In the genomic region with DNA sequence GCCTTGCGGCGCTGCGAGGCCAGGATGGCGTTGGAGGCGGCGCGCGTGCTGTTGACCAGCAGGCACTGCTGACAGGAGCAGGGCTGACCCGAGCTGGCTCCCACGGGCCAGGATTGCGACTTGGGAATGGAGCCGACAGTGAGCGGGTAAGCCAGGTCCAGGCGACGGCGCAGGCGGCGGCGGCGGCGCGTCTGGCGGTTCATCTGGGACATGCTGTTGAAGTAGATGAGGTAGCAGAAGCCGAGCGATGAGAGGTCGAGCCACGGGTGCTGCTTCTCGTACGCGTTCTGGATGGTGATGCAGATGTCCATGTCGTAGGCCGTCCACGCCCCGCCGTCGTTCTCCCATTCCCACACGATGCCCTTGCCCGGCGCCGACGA, we compare ENCODE assay signal across 8 mouse cellular contexts. TPM values are rescaled to one million over a fixed set of nuclear protein-coding genes. Genes with fewer than 3 reads are reported as not detected.
A peak's percentile ranks its signal among the peaks of the same experiment; 100 is the strongest.
DNase-seq lines count a peak whose midpoint lies in the region; ATAC-seq lines count a peak whose summit lies in the region.

No protein-coding gene starts in this region.

- H3K4me3 ChIP-seq in heart, embryonic 13.5 days = peak overlapping the region; percentile 37
- peak overlapping the region; percentile 15; the same call in 1 of the 2 replicates for H3K4me3 ChIP-seq in neural tube, embryonic 12.5 days
- H3K4me3 ChIP-seq in forebrain, embryonic 12.5 days (replicated peaks) = peak overlapping the region; percentile 19; the same call in 1 of the 2 replicates
- H3K4me3 ChIP-seq in neural tube, embryonic 13.5 days = no peak overlapping the region

- ATAC-seq in heart, embryonic 13.5 days (ENCODE audit: extremely low read depth, insufficient number of reproducible peaks, low FRiP score, low TSS enrichment) = no peak
- no peak for ATAC-seq in neural tube, embryonic 12.5 days (ENCODE audit: low FRiP score, low read depth)
- ATAC-seq in forebrain, embryonic 12.5 days (ENCODE audit: low FRiP score) = no peak
- no peak for ATAC-seq in neural tube, embryonic 13.5 days (ENCODE audit: low read depth)

- no peaks in the 10 kb centered on the region for H3K9me3 ChIP-seq in heart, embryonic 13.5 days
- no peaks in the 10 kb centered on the region for H3K9me3 ChIP-seq in neural tube, embryonic 12.5 days
- H3K9me3 ChIP-seq in forebrain, embryonic 12.5 days = no peaks in the 10 kb centered on the region
- H3K9me3 ChIP-seq in neural tube, embryonic 13.5 days = no peaks in the 10 kb centered on the region

- H3K36me3 ChIP-seq in heart, embryonic 13.5 days = no peaks in the 10 kb centered on the region
- peaks cover 11% of the 10 kb centered on the region; the same call in 1 of the 2 replicates for H3K36me3 ChIP-seq in neural tube, embryonic 12.5 days
- H3K36me3 ChIP-seq in forebrain, embryonic 12.5 days (replicated peaks) = peaks cover 3% of the 10 kb centered on the region; the same call in 1 of the 2 replicates
- peaks cover 45% of the 10 kb centered on the region for H3K36me3 ChIP-seq in neural tube, embryonic 13.5 days

- H3K27ac ChIP-seq in heart, embryonic 13.5 days (replicated peaks) = no peak overlapping the region
- no peak overlapping the region for H3K27ac ChIP-seq in neural tube, embryonic 12.5 days
- no peak overlapping the region for H3K27ac ChIP-seq in forebrain, embryonic 12.5 days
- H3K27ac ChIP-seq in neural tube, embryonic 13.5 days (replicated peaks) = no peak overlapping the region

- no peak for DNase-seq in heart, postnatal 36 days
- no peak for DNase-seq in neural tube, embryonic 10.5 days (ENCODE audit: extremely low spot score, low spot score)
- no peak for DNase-seq in thymus, postnatal 14 days
- DNase-seq in adrenal gland, adult (ENCODE audit: inconsistent age in 2 of 2, low spot score in 1 of 2) = no peak

- WGBS in heart, embryonic 13.5 days = 3% methylated on average over 41 of the region's 41 CpGs
- WGBS in neural tube, embryonic 12.5 days = 2% methylated on average over 41 of the region's 41 CpGs
- WGBS in forebrain, embryonic 12.5 days = 2% methylated on average over 41 of the region's 41 CpGs
- WGBS in neural tube, embryonic 13.5 days = 5% methylated on average over 41 of the region's 41 CpGs

- peaks cover 99% of the 10 kb centered on the region for H3K27me3 ChIP-seq in heart, embryonic 13.5 days (replicated peaks)
- peaks cover 74% of the 10 kb centered on the region for H3K27me3 ChIP-seq in neural tube, embryonic 12.5 days (replicated peaks)
- H3K27me3 ChIP-seq in forebrain, embryonic 12.5 days = peaks cover 79% of the 10 kb centered on the region
- H3K27me3 ChIP-seq in neural tube, embryonic 13.5 days = peaks cover 83% of the 10 kb centered on the region

- intact Hi-C loops in heart, postnatal 36 days (cut with DNase I) = no loop called here

- peak overlapping the region; percentile 57 for H3K4me2 ChIP-seq in heart, embryonic 13.5 days
- H3K4me2 ChIP-seq in neural tube, embryonic 12.5 days (replicated peaks) = peak overlapping the region; percentile 40
- H3K4me2 ChIP-seq in forebrain, embryonic 12.5 days = peak overlapping the region; percentile 38
- H3K4me2 ChIP-seq in neural tube, embryonic 13.5 days = peak overlapping the region; percentile 20; the same call in 1 of the 2 replicates

- peaks cover 7% of the 10 kb centered on the region; the same call in 1 of the 2 replicates for H3K4me1 ChIP-seq in heart, embryonic 13.5 days
- H3K4me1 ChIP-seq in neural tube, embryonic 12.5 days = peaks cover 33% of the 10 kb centered on the region
- peaks cover 28% of the 10 kb centered on the region for H3K4me1 ChIP-seq in forebrain, embryonic 12.5 days
- peaks cover 43% of the 10 kb centered on the region for H3K4me1 ChIP-seq in neural tube, embryonic 13.5 days (replicated peaks)

- peak overlapping the region; percentile 30; the same call in 1 of the 2 replicates for H3K9ac ChIP-seq in heart, embryonic 13.5 days
- H3K9ac ChIP-seq in neural tube, embryonic 12.5 days = no peak overlapping the region
- no peak overlapping the region for H3K9ac ChIP-seq in forebrain, embryonic 12.5 days
- 0 out of 2 replicates have a peak overlapping the region, but pooled peaks have one; percentile 2 for H3K9ac ChIP-seq in neural tube, embryonic 13.5 days

RNA-seq across cellular contexts. Expression of gene Dtx1, which starts 17.0 kb away (rescaled TPM):
- 0.74 and 0.84 TPM in 2 replicates for polyA plus RNA-seq in heart, embryonic 13.5 days (2015; fragmentation: Nextera tagmentation; extraction: Ambion mirVana)
- 1 to 10 TPM; 1.8 to 1.9 TPM for total RNA-seq in heart, postnatal 36 days (2021)
- 27.0 and 29.1 TPM in 2 replicates for polyA plus RNA-seq in neural tube, embryonic 12.5 days (2016; fragmentation: Nextera tagmentation; extraction: Ambion mirVana)
- 17.1 and 18.1 TPM in 2 replicates for polyA plus RNA-seq in forebrain, embryonic 12.5 days (2016; fragmentation: Nextera tagmentation; extraction: Ambion mirVana)
- 37.3 and 39.6 TPM in 2 replicates for polyA plus RNA-seq in neural tube, embryonic 13.5 days (2015; fragmentation: Nextera tagmentation; extraction: Ambion mirVana)

RNA-seq across cellular contexts. Expression of gene Rasal1, which starts 46.1 kb away (rescaled TPM):
- polyA plus RNA-seq in heart, embryonic 13.5 days (2015; fragmentation: Nextera tagmentation; extraction: Ambion mirVana) = 0.13 and 0.37 TPM in 2 replicates
- not detected for total RNA-seq in heart, postnatal 36 days (2021)
- 0.15 and 0.33 TPM in 2 replicates for polyA plus RNA-seq in neural tube, embryonic 12.5 days (2016; fragmentation: Nextera tagmentation; extraction: Ambion mirVana)
- polyA plus RNA-seq in forebrain, embryonic 12.5 days (2016; fragmentation: Nextera tagmentation; extraction: Ambion mirVana) = 0.17 and 0.20 TPM in 2 replicates
- polyA plus RNA-seq in neural tube, embryonic 13.5 days (2015; fragmentation: Nextera tagmentation; extraction: Ambion mirVana) = 0.31 TPM in 1 of 2 replicates, not detected in the other

RNA-seq across cellular contexts. Expression of gene Oas2, which starts 55.0 kb away (rescaled TPM):
- 0.24 and 0.32 TPM in 2 replicates for polyA plus RNA-seq in heart, embryonic 13.5 days (2015; fragmentation: Nextera tagmentation; extraction: Ambion mirVana)
- 1 to 10 TPM in 1 of 2 experiments, under 1 TPM in 1; 0.80 to 2.4 TPM for total RNA-seq in heart, postnatal 36 days (2021)
- polyA plus RNA-seq in neural tube, embryonic 12.5 days (2016; fragmentation: Nextera tagmentation; extraction: Ambion mirVana) = 0.09 and 0.19 TPM in 2 replicates
- polyA plus RNA-seq in forebrain, embryonic 12.5 days (2016; fragmentation: Nextera tagmentation; extraction: Ambion mirVana) = 0.10 and 0.17 TPM in 2 replicates
- 0.19 and 0.43 TPM in 2 replicates for polyA plus RNA-seq in neural tube, embryonic 13.5 days (2015; fragmentation: Nextera tagmentation; extraction: Ambion mirVana)

Comparison
In these comparisons a context has a peak if more than half of its experiments do, and no peak if none do; other contexts are left out.
1. H3K9ac ChIP-seq: peak in heart, embryonic 13.5 days (single experiment) and neural tube, embryonic 13.5 days (single experiment); none in neural tube, embryonic 12.5 days (single experiment) and forebrain, embryonic 12.5 days (single experiment).
2. Peak in every context shown above with its lines, with median percentiles within 50 percentile points of each other: H3K4me2 ChIP-seq.